Mouse (Mus musculus): ENCODE measurements around the gene Scn5a. TPM values are rescaled to one million over a fixed set of nuclear protein-coding genes. Genes with fewer than 3 reads are reported as not detected.
A peak's percentile ranks its signal among the peaks of the same experiment; 100 is the strongest.

The Scn5a gene
- polyA plus RNA-seq, 1 experiment from 2014 or later: 0.10 TPM

- Histone ChIP-seq H3K9me3 (ENCODE audit: control insufficient read depth, low read depth, low read length) (no peaks in the 10 kb centered on the region), H3K27ac (ENCODE audit: low read length) (no peak overlapping the region), H3K4me3 (ENCODE audit: low read depth, low read length) (no peak overlapping the region), H3K4me1 (ENCODE audit: control insufficient read depth, insufficient read depth, low read length) (no peaks in the 10 kb centered on the region), H3K4me2 (replicated peaks; ENCODE audit: low read depth, low read length) (no peak overlapping the region), H3K27me3 (ENCODE audit: control insufficient read depth, insufficient read depth, low read length) (no peaks in the 10 kb centered on the region), H3K36me3 (ENCODE audit: control insufficient read depth, insufficient read depth, low read length) (no peaks in the 10 kb centered on the region), H3K9ac (replicated peaks; ENCODE audit: low read depth, low read length) (no peak overlapping the region)
- 57% methylated on average over 15 of the region's 15 CpGs for WGBS
- ATAC-seq (ENCODE audit: insufficient number of reproducible peaks, insufficient read depth, low FRiP score, low read depth): no peak
Measured at GRCm38 (mm10) chr9:119474717-119475611, 103.9 kb downstream of the Scn5a start.

GRCm38 (mm10) chr9:119473608-119474164 is 105.1 kb downstream of the Scn5a start:
- no peak overlapping the region for H3K27ac ChIP-seq (ENCODE audit: low read length)
- no peak for ATAC-seq (ENCODE audit: insufficient number of reproducible peaks, insufficient read depth, low FRiP score, low read depth)
- no peaks in the 10 kb centered on the region for H3K9me3 ChIP-seq (ENCODE audit: control insufficient read depth, low read depth, low read length)
- no peaks in the 10 kb centered on the region for H3K27me3 ChIP-seq (ENCODE audit: control insufficient read depth, insufficient read depth, low read length)
- 77% methylated on average over 9 of the region's 9 CpGs for WGBS
- no peak overlapping the region for H3K4me3 ChIP-seq (ENCODE audit: low read depth, low read length)
- no peak overlapping the region for H3K9ac ChIP-seq (replicated peaks; ENCODE audit: low read depth, low read length)
- H3K4me1 ChIP-seq (ENCODE audit: control insufficient read depth, insufficient read depth, low read length): no peaks in the 10 kb centered on the region
- H3K36me3 ChIP-seq (ENCODE audit: control insufficient read depth, insufficient read depth, low read length): no peaks in the 10 kb centered on the region
- no peak overlapping the region for H3K4me2 ChIP-seq (replicated peaks; ENCODE audit: low read depth, low read length)

GRCm38 (mm10) chr9:119473011-119473410 is 105.8 kb downstream of the Scn5a start:
- no peak overlapping the region for H3K27ac ChIP-seq (ENCODE audit: low read length)
- no peak for ATAC-seq (ENCODE audit: insufficient number of reproducible peaks, insufficient read depth, low FRiP score, low read depth)
- 92% methylated on average over 1 of the region's 1 CpGs for WGBS
- no peak overlapping the region for H3K4me2 ChIP-seq (replicated peaks; ENCODE audit: low read depth, low read length)
- H3K9ac ChIP-seq (replicated peaks; ENCODE audit: low read depth, low read length): no peak overlapping the region
- no peak overlapping the region for H3K4me3 ChIP-seq (ENCODE audit: low read depth, low read length)
- no peaks in the 10 kb centered on the region for H3K9me3 ChIP-seq (ENCODE audit: control insufficient read depth, low read depth, low read length)
- no peaks in the 10 kb centered on the region for H3K27me3 ChIP-seq (ENCODE audit: control insufficient read depth, insufficient read depth, low read length)
- H3K36me3 ChIP-seq (ENCODE audit: control insufficient read depth, insufficient read depth, low read length): no peaks in the 10 kb centered on the region
- no peaks in the 10 kb centered on the region for H3K4me1 ChIP-seq (ENCODE audit: control insufficient read depth, insufficient read depth, low read length)

GRCm38 (mm10) chr9:119472412-119472918 is 106.4 kb downstream of the Scn5a start:
- Histone ChIP-seq H3K4me2 (replicated peaks; ENCODE audit: low read depth, low read length) (no peak overlapping the region), H3K4me3 (ENCODE audit: low read depth, low read length) (no peak overlapping the region), H3K9ac (replicated peaks; ENCODE audit: low read depth, low read length) (no peak overlapping the region), H3K36me3 (ENCODE audit: control insufficient read depth, insufficient read depth, low read length) (0 out of 2 replicates have a peak, but pooled peaks cover 3% of the 10 kb centered on the region), H3K27me3 (ENCODE audit: control insufficient read depth, insufficient read depth, low read length) (no peaks in the 10 kb centered on the region), H3K4me1 (ENCODE audit: control insufficient read depth, insufficient read depth, low read length) (no peaks in the 10 kb centered on the region), H3K27ac (ENCODE audit: low read length) (no peak overlapping the region), H3K9me3 (ENCODE audit: control insufficient read depth, low read depth, low read length) (no peaks in the 10 kb centered on the region)
- no peak for ATAC-seq (ENCODE audit: insufficient number of reproducible peaks, insufficient read depth, low FRiP score, low read depth)
- 47% methylated on average over 11 of the region's 11 CpGs for WGBS

- H3K27me3 ChIP-seq (ENCODE audit: control insufficient read depth, insufficient read depth, low read length): no peaks in the 10 kb centered on the region
- H3K4me2 ChIP-seq (replicated peaks; ENCODE audit: low read depth, low read length): no peak overlapping the region
- H3K36me3 ChIP-seq (ENCODE audit: control insufficient read depth, insufficient read depth, low read length): peaks cover 11% of the 10 kb centered on the region; the same call in 1 of the 2 replicates
- WGBS: 79% methylated on average over 8 of the region's 8 CpGs
- H3K4me3 ChIP-seq (ENCODE audit: low read depth, low read length): no peak overlapping the region
- H3K27ac ChIP-seq (ENCODE audit: low read length): no peak overlapping the region
- H3K9me3 ChIP-seq (ENCODE audit: control insufficient read depth, low read depth, low read length): no peaks in the 10 kb centered on the region
- ATAC-seq (ENCODE audit: insufficient number of reproducible peaks, insufficient read depth, low FRiP score, low read depth): peak; percentile 31; the same call in 1 of the 2 replicates
- H3K9ac ChIP-seq (replicated peaks; ENCODE audit: low read depth, low read length): no peak overlapping the region
- H3K4me1 ChIP-seq (ENCODE audit: control insufficient read depth, insufficient read depth, low read length): no peaks in the 10 kb centered on the region
Measured at GRCm38 (mm10) chr9:119469691-119470353, 109.0 kb downstream of the Scn5a start.

GRCm38 (mm10) chr9:119465595-119465994 is 113.2 kb downstream of the Scn5a start:
- Histone ChIP-seq H3K4me3 (ENCODE audit: low read depth, low read length) (no peak overlapping the region), H3K27me3 (ENCODE audit: control insufficient read depth, insufficient read depth, low read length) (no peaks in the 10 kb centered on the region), H3K4me1 (ENCODE audit: control insufficient read depth, insufficient read depth, low read length) (no peaks in the 10 kb centered on the region), H3K4me2 (replicated peaks; ENCODE audit: low read depth, low read length) (no peak overlapping the region), H3K9me3 (ENCODE audit: control insufficient read depth, low read depth, low read length) (no peaks in the 10 kb centered on the region), H3K9ac (replicated peaks; ENCODE audit: low read depth, low read length) (no peak overlapping the region), H3K36me3 (ENCODE audit: control insufficient read depth, insufficient read depth, low read length) (peaks cover 39% of the 10 kb centered on the region), H3K27ac (ENCODE audit: low read length) (no peak overlapping the region)
- 0 out of 2 replicates have a peak, but pooled peaks have one; percentile 31 for ATAC-seq (ENCODE audit: insufficient number of reproducible peaks, insufficient read depth, low FRiP score, low read depth)
- WGBS: 72% methylated on average over 7 of the region's 7 CpGs

- H3K27me3 ChIP-seq (ENCODE audit: control insufficient read depth, insufficient read depth, low read length): no peaks in the 10 kb centered on the region
- ATAC-seq (ENCODE audit: insufficient number of reproducible peaks, insufficient read depth, low FRiP score, low read depth): no peak
- WGBS: 87% methylated on average over 6 of the region's 6 CpGs
Measured at GRCm38 (mm10) chr9:119465056-119465455, 113.8 kb downstream of the Scn5a start.

GRCm38 (mm10) chr9:119460410-119460809 is 118.4 kb downstream of the Scn5a start:
- Histone ChIP-seq H3K36me3 (ENCODE audit: control insufficient read depth, insufficient read depth, low read length) (peaks cover 48% of the 10 kb centered on the region), H3K4me2 (replicated peaks; ENCODE audit: low read depth, low read length) (no peak overlapping the region), H3K9me3 (ENCODE audit: control insufficient read depth, low read depth, low read length) (no peaks in the 10 kb centered on the region), H3K9ac (replicated peaks; ENCODE audit: low read depth, low read length) (no peak overlapping the region), H3K27ac (ENCODE audit: low read length) (no peak overlapping the region), H3K4me3 (ENCODE audit: low read depth, low read length) (no peak overlapping the region), H3K4me1 (ENCODE audit: control insufficient read depth, insufficient read depth, low read length) (no peaks in the 10 kb centered on the region), H3K27me3 (ENCODE audit: control insufficient read depth, insufficient read depth, low read length) (no peaks in the 10 kb centered on the region)
- peak; percentile 46; the same call in 1 of the 2 replicates for ATAC-seq (ENCODE audit: insufficient number of reproducible peaks, insufficient read depth, low FRiP score, low read depth)
- 49% methylated on average over 8 of the region's 8 CpGs for WGBS

More at GRCm38 (mm10) chr9:119465056-119465455, 113.8 kb downstream of the Scn5a start:
- Histone ChIP-seq H3K9me3 (ENCODE audit: control insufficient read depth, low read depth, low read length) (no peaks in the 10 kb centered on the region), H3K36me3 (ENCODE audit: control insufficient read depth, insufficient read depth, low read length) (peaks cover 39% of the 10 kb centered on the region), H3K4me3 (ENCODE audit: low read depth, low read length) (no peak overlapping the region), H3K4me1 (ENCODE audit: control insufficient read depth, insufficient read depth, low read length) (no peaks in the 10 kb centered on the region), H3K9ac (replicated peaks; ENCODE audit: low read depth, low read length) (no peak overlapping the region), H3K4me2 (replicated peaks; ENCODE audit: low read depth, low read length) (no peak overlapping the region), H3K27ac (ENCODE audit: low read length) (no peak overlapping the region)

Measured in stomach, embryonic 14.5 days (tissue).